Mouse (Mus musculus) lung, postnatal 0 days (tissue): ENCODE data around the gene Kcnv2.

Experiments
- CTCF ChIP-seq: IDR thresholded peaks from 2 replicates; pipeline ENCODE4 v1.5.1; 2016; ENCODE audit warnings: antibody characterized with exemption, mild to moderate bottlenecking
- EP300 ChIP-seq: IDR thresholded peaks from 2 replicates; pipeline ENCODE4 v1.6.1; 2016; ENCODE audit warnings: antibody characterized with exemption, mild to moderate bottlenecking, control low read depth

DNA sequence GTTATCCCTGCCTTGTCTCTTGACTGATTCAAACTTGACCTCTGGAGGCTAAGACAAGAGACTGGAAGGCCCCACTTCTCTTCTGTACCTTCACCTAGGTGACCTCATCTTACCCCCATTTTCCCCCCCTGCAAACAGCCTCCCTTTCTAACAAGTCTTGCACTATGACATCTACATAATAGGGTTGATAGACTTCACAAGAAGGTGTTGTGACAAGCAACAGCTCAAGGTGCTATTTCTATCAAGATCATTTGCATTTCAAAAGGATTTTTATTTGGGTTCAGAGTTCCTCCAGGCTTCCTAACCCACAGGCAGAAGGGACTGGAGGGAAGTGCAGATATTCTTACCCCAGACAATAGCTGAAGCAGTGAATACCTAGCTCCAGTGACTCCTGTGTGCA, 62.9 kb downstream of the Kcnv2 start:
- TF ChIP-seq CTCF = no peak
- TF ChIP-seq EP300 = no peak
